Mouse (Mus musculus): ENCODE results near the gene Mgat4c.

Gene Mgat4c

GRCm38 (mm10) chr10:102127340-102127739 is 446.1 kb downstream of the Mgat4c start:
- in situ Hi-C loops (cut with MboI, MseI) = no loop called here

DNA sequence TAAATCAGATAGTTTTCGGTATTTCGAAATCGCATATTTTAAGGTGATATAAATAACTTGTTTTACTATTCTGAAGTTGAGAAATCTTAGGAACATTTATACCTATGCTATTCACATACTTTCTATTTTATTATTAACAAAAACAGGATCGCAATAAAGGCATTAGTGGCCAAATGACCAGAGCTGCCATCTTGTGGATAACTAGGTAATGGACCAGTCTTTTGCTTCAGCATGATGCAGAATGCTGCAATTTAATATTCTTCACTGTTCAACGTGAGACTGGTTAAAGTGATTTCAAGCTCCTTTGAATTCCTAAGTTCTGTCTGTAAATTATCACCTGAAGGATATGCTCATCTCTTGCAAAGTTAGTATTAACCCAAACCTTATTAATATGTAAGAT is 473.6 kb downstream of the Mgat4c start:
- in situ Hi-C loops (cut with MboI, MseI) = no loop called here

- in situ Hi-C loops (cut with MboI, MseI) = no loop called here
Measured at GRCm38 (mm10) chr10:102155853-102156252, 474.6 kb downstream of the Mgat4c start.

DNA sequence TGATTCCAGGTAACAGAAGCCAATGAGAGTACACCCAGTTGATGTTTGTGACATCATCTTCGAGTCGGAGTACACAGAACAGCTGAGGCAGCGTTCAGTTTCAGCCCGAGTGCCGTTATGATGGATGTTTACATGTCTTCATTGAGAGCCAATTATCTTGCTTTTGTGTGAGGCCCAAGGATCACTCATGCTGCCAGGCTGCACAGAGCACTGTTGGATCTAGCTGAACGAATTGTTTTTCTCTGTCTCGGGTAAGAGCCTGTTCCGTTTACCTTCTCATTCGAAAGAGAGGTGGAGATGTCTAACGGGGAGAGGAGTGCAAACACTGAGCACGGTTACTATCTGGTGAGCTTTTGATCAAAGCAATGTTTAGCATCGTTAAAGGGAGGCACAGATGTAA is 477.5 kb downstream of the Mgat4c start:
- in situ Hi-C loops (cut with MboI, MseI) = no loop called here

GRCm38 (mm10) chr10:102184726-102185125 is 503.4 kb downstream of the Mgat4c start:
- in situ Hi-C loops (cut with MboI, MseI) = loop anchor here in 1 of 2 experiments (10.0 kb wide), 1 partner anchor 650 kb away; no protein-coding TSS in a partner anchor

DNA sequence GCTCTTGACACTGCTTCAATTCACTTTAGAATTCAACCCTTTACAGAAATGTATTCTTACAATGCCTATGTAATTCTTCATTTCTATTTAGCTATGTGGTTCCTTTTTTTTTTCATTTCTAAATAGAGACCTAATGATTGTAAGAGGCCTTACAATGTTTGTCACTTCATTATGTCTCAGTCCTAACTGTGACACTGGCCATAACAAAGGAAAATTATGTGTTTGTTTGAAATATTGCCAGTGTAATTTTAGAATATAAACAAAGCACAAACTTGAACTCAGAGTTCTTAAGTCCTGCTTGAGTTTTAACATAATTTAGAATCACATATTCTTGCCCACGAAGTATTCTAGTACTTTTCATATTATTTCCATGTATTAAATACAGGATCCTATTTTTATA is 510.4 kb downstream of the Mgat4c start:
- in situ Hi-C loops (cut with MboI, MseI) = no loop called here

DNA sequence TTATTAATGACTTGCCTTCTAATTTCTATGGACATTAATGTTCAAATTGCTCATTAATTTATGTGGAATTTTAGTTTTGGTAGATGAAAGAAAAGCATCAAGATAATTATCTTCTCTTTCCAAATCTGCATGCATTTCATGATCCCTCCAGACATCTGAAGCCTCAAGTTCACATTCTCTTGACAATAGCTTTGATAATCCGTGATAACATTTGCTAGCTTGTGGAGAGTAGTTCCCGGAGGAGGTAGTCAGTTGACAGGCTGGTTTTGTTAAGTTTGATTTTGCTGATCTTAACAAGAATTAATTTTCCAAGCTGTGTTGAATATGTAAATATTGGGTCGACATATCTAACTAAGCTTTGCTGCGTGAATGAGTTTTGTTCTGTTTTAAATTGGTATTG is 515.6 kb downstream of the Mgat4c start:
- in situ Hi-C loops (cut with MboI, MseI) = no loop called here

- in situ Hi-C loops (cut with MboI, MseI) = no loop called here
Measured at GRCm38 (mm10) chr10:102238558-102239211, 557.4 kb downstream of the Mgat4c start.

DNA sequence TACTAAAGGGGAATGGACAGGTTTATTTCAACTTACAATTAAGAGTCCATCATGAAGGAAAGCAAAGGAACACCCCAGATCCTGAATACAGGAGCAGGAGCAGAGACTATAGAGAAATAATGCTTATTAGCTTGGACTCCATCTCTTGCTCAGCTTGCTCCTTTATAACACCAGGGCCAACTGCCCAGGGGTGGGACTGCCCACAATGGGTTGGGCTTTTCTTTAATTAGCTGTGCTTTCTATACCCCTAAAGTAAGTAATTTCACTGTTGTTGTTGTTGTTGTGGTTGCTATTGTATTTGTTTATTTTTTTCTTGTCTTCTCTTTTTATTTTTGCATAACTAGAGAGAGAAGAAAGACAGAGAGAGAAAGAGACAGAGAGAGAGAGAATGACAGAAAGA is 562.6 kb downstream of the Mgat4c start:
- in situ Hi-C loops (cut with MboI, MseI) = no loop called here

DNA sequence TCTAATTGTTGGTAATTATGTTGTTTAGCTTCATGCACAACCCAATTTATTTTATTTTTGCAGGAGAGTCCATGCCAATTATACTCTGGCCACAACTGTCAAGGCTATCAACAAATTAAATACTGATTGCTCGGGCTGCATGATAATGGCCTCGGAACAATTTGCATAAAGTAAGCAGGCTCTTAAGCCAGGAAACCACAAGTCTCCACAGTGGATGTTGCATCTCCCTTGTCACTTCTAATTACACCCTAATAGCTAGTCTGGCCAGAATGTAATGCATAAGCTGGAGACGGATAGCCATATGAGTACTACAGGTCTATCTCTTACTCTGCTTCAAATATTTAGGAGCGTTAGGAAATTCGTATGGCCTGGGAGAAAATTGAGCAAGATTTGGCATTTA is 563.3 kb downstream of the Mgat4c start:
- in situ Hi-C loops (cut with MboI, MseI) = no loop called here

- in situ Hi-C loops (cut with MboI, MseI) = no loop called here
Measured at GRCm38 (mm10) chr10:102245269-102245668, 564.0 kb downstream of the Mgat4c start.

DNA sequence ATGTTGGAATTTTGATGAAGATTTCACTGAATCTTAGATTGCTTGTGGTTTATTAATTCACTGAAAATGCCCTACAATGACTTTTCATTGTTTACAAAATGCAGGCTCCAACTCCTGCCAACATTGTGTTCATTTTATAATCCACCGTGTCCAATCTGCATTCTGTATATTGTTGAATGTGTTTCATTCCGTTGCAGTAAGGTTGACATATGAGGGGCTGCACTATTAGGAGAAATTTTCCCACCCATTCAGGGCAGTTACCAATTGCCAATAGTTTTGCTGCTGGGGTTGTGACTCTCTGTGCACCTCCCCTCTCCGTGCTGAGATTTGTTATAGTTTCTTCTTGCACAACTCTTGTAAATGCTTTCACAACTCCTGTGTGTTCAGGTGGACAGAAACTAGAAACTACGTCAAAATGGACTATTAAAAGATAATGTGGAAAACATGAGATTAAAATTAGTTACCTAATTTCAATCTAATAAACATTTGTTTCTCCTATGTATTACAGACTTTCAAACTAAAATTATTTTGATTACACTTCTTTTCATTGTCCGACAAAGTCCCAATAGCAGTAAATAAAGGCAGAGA is 627.7 kb downstream of the Mgat4c start:
- in situ Hi-C loops (cut with MboI, MseI) = no loop called here

- in situ Hi-C loops (cut with MboI, MseI) = no loop called here
Measured at GRCm38 (mm10) chr10:102365685-102366381, 684.5 kb downstream of the Mgat4c start.

GRCm38 (mm10) chr10:102370576-102370975 is 689.3 kb downstream of the Mgat4c start:
- in situ Hi-C loops (cut with MboI, MseI) = no loop called here

DNA sequence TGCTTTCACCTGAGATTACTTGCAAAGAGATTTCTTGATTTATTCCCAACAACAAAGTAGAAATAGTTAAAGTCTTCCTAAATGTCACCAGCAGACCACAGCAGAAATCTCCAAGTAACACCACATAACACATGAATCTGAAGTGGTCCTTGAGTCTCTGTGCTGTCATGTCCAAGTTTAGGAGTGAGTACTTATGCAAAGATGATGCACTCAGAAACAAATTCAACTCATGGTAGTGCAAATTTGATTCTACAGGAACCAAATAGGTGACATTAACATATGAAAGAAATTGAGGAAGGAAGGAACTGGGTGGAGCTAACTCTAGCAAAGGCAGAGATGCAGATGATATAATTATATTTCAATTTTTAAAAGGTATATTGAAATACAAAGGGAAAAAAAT is 690.8 kb downstream of the Mgat4c start:
- in situ Hi-C loops (cut with MboI, MseI) = no loop called here

DNA sequence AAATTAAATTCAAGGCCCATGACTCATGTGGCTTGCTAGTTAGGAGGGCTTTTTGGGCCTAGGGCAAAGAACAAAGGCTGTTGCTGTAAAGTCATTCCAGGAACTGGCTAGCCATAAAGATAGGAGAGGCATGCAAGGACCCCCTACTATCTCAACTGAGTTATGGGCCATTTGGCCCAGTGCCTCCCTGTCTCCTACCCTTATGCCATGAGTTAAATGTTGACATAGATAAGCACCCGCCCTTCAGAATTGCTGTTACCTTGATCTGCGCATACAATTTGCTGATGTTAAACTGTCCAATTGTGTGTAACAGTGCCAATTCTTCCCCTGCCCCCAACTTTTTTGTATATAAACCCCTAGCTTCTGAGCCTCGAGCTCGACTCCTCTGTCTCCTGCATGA is 692.8 kb downstream of the Mgat4c start:
- in situ Hi-C loops (cut with MboI, MseI) = no loop called here

- in situ Hi-C loops (cut with MboI, MseI) = no loop called here
Measured at GRCm38 (mm10) chr10:102377377-102377776, 696.1 kb downstream of the Mgat4c start.

- in situ Hi-C loops (cut with MboI, MseI) = no loop called here
Measured at GRCm38 (mm10) chr10:102389223-102389622, 707.9 kb downstream of the Mgat4c start.

DNA sequence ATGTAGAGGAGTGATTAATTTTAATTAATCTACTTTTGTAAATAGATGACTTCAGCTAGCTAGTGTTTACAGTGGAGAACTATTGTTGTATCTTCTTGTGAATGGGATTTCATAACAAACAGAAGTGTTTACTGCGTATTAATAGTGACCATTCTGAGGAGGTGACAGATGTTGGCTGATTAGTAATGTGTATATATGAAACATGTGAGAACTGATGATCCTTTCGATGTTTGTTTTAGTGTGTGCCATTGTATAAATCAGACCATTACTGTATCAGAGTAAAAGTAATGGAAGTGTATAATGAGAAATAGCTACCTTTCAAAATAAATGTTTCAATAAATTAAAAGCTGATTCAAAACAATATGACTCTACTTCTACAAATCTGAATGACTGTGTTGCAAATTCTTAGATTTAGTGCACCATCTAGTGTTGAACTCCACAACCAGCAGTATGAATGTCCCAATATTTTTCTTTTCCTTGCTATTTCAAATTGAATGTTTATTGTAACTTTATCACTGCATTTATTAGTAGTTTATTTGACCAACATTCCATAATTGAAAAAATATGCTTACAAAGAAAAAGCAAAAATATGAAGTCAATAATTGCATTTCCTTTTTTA is 736.5 kb downstream of the Mgat4c start:
- in situ Hi-C loops (cut with MboI, MseI) = no loop called here

DNA sequence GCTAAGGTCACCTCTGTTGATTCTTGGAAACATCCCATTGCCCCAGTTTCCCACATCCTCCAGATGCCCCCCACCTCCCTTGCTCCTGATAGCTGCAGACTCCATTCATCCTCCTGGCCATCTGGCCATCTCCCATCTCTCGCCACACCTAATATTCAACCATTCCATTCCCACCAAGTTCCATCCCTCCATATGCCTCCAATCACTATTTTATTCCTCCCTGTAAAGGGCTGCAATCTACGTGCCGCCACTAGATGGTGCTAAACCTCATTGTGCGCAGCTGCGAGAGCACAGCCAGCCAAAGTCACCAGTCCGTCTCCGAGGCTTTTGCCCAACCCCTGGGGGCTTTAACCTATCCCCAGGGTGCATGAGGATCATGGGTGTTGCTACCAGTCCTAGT is 753.8 kb downstream of the Mgat4c start:
- in situ Hi-C loops (cut with MboI, MseI) = loop anchor here in 1 of 2 experiments (25.0 kb wide), 1 partner anchor 1698 kb away; no protein-coding TSS in a partner anchor

DNA sequence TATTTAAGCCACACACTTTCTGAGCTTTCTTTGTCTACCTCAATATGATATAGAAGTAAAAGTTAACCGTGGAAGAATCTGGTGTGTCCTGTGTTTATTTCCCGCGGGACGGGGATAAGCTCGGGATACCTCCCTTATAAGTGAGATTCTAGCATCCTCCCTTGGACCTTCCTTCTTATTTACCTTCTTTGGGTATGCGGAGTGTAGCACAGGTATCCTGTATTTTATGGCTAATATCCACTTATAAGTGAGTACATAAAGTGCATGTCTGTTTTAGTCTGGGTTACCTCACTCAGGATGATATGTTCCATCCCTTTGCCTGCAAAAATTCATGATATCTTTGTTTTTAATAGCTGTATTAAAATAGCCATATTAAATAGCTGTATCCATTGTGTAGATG is 754.2 kb downstream of the Mgat4c start:
- in situ Hi-C loops (cut with MboI, MseI) = loop anchor here in 1 of 2 experiments (25.0 kb wide), 1 partner anchor 1698 kb away; no protein-coding TSS in a partner anchor

All from T-helper 17 cell (primary cell).